ENCODE assay signal across 13 mouse cellular contexts in the genomic region with DNA sequence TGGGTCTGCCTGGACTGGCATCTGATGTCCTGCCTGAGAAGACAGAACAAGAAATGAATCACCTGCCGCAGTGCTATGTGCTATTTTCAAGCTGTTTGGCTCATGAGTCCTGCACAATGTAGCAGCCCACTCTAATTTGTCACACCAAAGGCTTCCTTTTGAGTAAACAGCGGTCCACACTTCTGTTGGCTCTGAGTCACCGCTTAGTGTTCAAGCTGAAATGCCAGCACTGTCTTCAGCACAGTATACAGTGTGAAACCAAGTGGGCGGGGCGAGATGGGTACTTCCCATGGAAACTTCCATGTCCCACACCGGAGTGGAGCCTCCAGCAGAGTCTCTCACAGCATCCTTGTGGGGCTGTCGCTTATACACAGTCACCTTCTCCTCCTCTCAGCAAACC.
DNase-seq lines count a peak whose midpoint lies in the region; ATAC-seq lines count a peak whose summit lies in the region.
"Had no signal": no experiment of that assay in that cellular context is flagged by ENCODE, and none has a peak within 500 bp of the region (broad histone marks: within the 10 kb centered on the region; RNA-seq: fewer than 3 reads in every experiment).

No protein-coding gene starts in this region.

- ATAC-seq in activated CD4-positive, CD25-positive, alpha-beta regulatory T cell, adult 4 months = peak; percentile 66
- ATAC-seq: intestine, postnatal 0 days had no signal

- DNase-seq in CD4-positive, CD25-positive, alpha-beta regulatory T cell, adult 2 months (ENCODE audit: low read depth, low spot score) = peak; percentile 50
- DNase-seq in layer of hippocampus, postnatal 36 days = peak; percentile 20 to 37
- DNase-seq in right cerebral cortex, postnatal 10 days (ENCODE audit: low spot score in 2 of 2) = peak; percentile 49 to 68
- no peak for DNase-seq in kidney, postnatal 36 days
- no peak for DNase-seq in adrenal gland, postnatal 4 days (ENCODE audit: low spot score in 2 of 2)
- no peak for DNase-seq in ovary, adult 18-20 months (ENCODE audit: low spot score)
- DNase-seq: adrenal gland, postnatal 25 days; cerebellum, adult 2 months; heart, adult 11 months; heart, postnatal 36 days; thymus, postnatal 25 days had no signal

Comparison
In these comparisons a context has a peak if more than half of its experiments do, and no peak if none do; other contexts are left out.
1. DNase-seq: peak in CD4-positive, CD25-positive, alpha-beta regulatory T cell, adult 2 months (single experiment), layer of hippocampus, postnatal 36 days (2 of 2) and right cerebral cortex, postnatal 10 days (2 of 2); none in kidney, postnatal 36 days (0 of 2), adrenal gland, postnatal 4 days (0 of 2) and ovary, adult 18-20 months (single experiment).